Mouse (Mus musculus): ENCODE measurements around the gene Elmo2.

- TF ChIP-seq CTCF (IDR thresholded peaks at IDR 0.05; ENCODE audit: borderline replicate concordance, control insufficient read depth, extremely low read depth, insufficient read depth, low read length, poor library complexity) (no peak), POLR2A (IDR thresholded peaks at IDR 0.05; ENCODE audit: control insufficient read depth, extremely low read depth, insufficient read depth, low read length, poor library complexity) (no peak)
Measured at GRCm38 (mm10) chr2:165328746-165329145, 2.5 kb upstream of the Elmo2 start.

All from thymus, adult 2 months (tissue).